Mouse (Mus musculus) heart, embryonic 14.5 days (tissue): ENCODE results near the gene Acsl4. TPM values are rescaled to one million over a fixed set of nuclear protein-coding genes. Genes with fewer than 3 reads are reported as not detected.

Experiments
- ATAC-seq: fragments of 200-750 bp; cut with Nextera tagmentation; 2 replicates; pipeline ENCODE4 v1.8.0; 2017; ENCODE audit warnings: low read depth, moderate TSS enrichment; ENCODE audit not compliant: insufficient number of reproducible peaks, insufficient read depth, low FRiP score
- H3K27ac ChIP-seq, 2 experiments: fragments of 200-500 bp in 1 of 2; fragments of 300-500 bp in 1 of 2; sonication (generic) in 1 of 2; replicated peaks in 1 of 2; 2 replicates each; pipeline ENCODE4 v1.5.1; 2012 to 2014; ENCODE audit warnings: low read depth in 2 of 2, low read length in 2 of 2, control low read depth in 1 of 2, mild to moderate bottlenecking in 1 of 2, mixed read lengths in 1 of 2; ENCODE audit not compliant: control insufficient read depth in 1 of 2, insufficient read depth in 1 of 2
- H3K27me3 ChIP-seq: fragments of 300-500 bp; sonication (generic); 2 replicates; pipeline ENCODE4 v1.6.1; 2014; ENCODE audit warnings: mild to moderate bottlenecking, low read length, control low read depth; ENCODE audit not compliant: control insufficient read depth, insufficient read depth
- H3K36me3 ChIP-seq: fragments of 300-500 bp; sonication (generic); 2 replicates; pipeline ENCODE4 v1.6.1; 2014; ENCODE audit warnings: mild to moderate bottlenecking, control low read depth, low read length, mixed read lengths; ENCODE audit not compliant: control insufficient read depth, insufficient read depth
- H3K4me1 ChIP-seq, 2 experiments: fragments of 200-500 bp in 1 of 2; fragments of 300-500 bp in 1 of 2; sonication (generic) in 1 of 2; 2 replicates each; pipeline ENCODE4 v1.6.1; 2012 to 2014; ENCODE audit warnings: low read length in 2 of 2, control low read depth in 1 of 2, mixed read lengths in 1 of 2; ENCODE audit not compliant: control insufficient read depth in 2 of 2, insufficient read depth in 2 of 2
- H3K4me2 ChIP-seq: fragments of 300-500 bp; sonication (generic); 2 replicates; pipeline ENCODE4 v1.6.1; 2014; ENCODE audit warnings: mild to moderate bottlenecking, low read length
- H3K4me3 ChIP-seq, 2 experiments: fragments of 200-500 bp in 1 of 2; fragments of 300-500 bp in 1 of 2; sonication (generic) in 1 of 2; 2 replicates each; pipeline ENCODE4 v1.5.1; 2012 to 2014; ENCODE audit warnings: low read length in 2 of 2, mild to moderate bottlenecking in 2 of 2, control low read depth in 1 of 2, low read depth in 1 of 2, moderate library complexity in 1 of 2; ENCODE audit not compliant: control insufficient read depth in 1 of 2, insufficient read depth in 1 of 2
- H3K9ac ChIP-seq: fragments of 300-500 bp; sonication (generic); 2 replicates; pipeline ENCODE4 v1.6.1; 2014; ENCODE audit warnings: mild to moderate bottlenecking, low read length
- H3K9me3 ChIP-seq: fragments of 300-500 bp; sonication (generic); 2 replicates; pipeline ENCODE4 v1.6.1; 2016; ENCODE audit warnings: low read length, control low read depth; ENCODE audit not compliant: control insufficient read depth
- WGBS: fragments of 180-500 bp; shearing (Covaris S2); extraction: QIAGEN DNeasy Blood & Tissue Kit; methylation state at CpG from one replicate; pipeline ENCODE4 v1.1.7; 2014; 5-methylcytosine and 5-hydroxymethylcytosine counted together
- polyA plus RNA-seq: library from polyadenylated mRNA; unstranded; fragments of >200 nt; fragmentation: Nextera tagmentation; extraction: Ambion mirVana; gene quantifications from 2 replicates; pipeline ENCODE4 v1.2.1, GENCODE M21; 2014

Gene Acsl4
- polyA plus RNA-seq, 1 experiment from 2014 or later: 17.8 TPM

- WGBS: 34% methylated on average over 33 of the region's 33 CpGs
- peak; percentile 50; the same call in 1 of the 2 replicates for ATAC-seq
- H3K36me3 ChIP-seq: no peaks in the 10 kb centered on the region
- peak within 1 kb of the TSS; percentile 32 to 41 for H3K4me3 ChIP-seq
- no peaks in the 10 kb centered on the region for H3K9me3 ChIP-seq
- peaks cover 14% of the 10 kb centered on the region; the same call in 1 of the 2 replicates for H3K27me3 ChIP-seq
- H3K4me1 ChIP-seq: peaks cover 4 to 5% of the 10 kb centered on the region in 2 experiments; a peak in 2 of 4 replicates
- peak within 1 kb of the TSS; percentile 48; the same call in 1 of the 2 replicates for H3K9ac ChIP-seq
- H3K4me2 ChIP-seq: peak within 1 kb of the TSS; percentile 66
- H3K27ac ChIP-seq: no peak within 1 kb of the TSS
Measured at GRCm38 (mm10) chrX:142305869-142306581, 84.3 kb downstream of the Acsl4 start, which contains the start of gene Kcne1l. Gene Kcne1l, minus strand, starts transcription at chrX:142306294.

GRCm38 (mm10) chrX:142305010-142305868 lies 85.1 kb downstream of the Acsl4 start:
- H3K4me2 ChIP-seq: peak overlapping the region; percentile 66
- no peak overlapping the region for H3K27ac ChIP-seq
- 35% methylated on average over 35 of the region's 35 CpGs for WGBS
- ATAC-seq: no peak
- peak overlapping the region; percentile 48; the same call in 1 of the 2 replicates for H3K9ac ChIP-seq
- H3K9me3 ChIP-seq: no peaks in the 10 kb centered on the region
- H3K36me3 ChIP-seq: no peaks in the 10 kb centered on the region
- peaks cover 14% of the 10 kb centered on the region; the same call in 1 of the 2 replicates for H3K27me3 ChIP-seq
- H3K4me1 ChIP-seq: peaks cover 4 to 5% of the 10 kb centered on the region in 2 experiments; a peak in 2 of 4 replicates
- H3K4me3 ChIP-seq: peak overlapping the region; percentile 32 to 41

GRCm38 (mm10) chrX:142304592-142304991 lies 85.7 kb downstream of the Acsl4 start:
- Histone ChIP-seq H3K36me3 (no peaks in the 10 kb centered on the region), H3K9me3 (no peaks in the 10 kb centered on the region), H3K4me1 (peaks cover 4 to 5% of the 10 kb centered on the region in 2 experiments; a peak in 2 of 4 replicates), H3K4me3 (no peak overlapping the region), H3K27ac (no peak overlapping the region), H3K4me2 (no peak overlapping the region), H3K27me3 (peaks cover 14% of the 10 kb centered on the region; the same call in 1 of the 2 replicates), H3K9ac (no peak overlapping the region)
- ATAC-seq: no peak

- Histone ChIP-seq H3K27me3 (0 out of 2 replicates have a peak, but pooled peaks cover 8% of the 10 kb centered on the region), H3K9ac (no peak overlapping the region), H3K36me3 (no peaks in the 10 kb centered on the region), H3K4me2 (no peak overlapping the region), H3K4me3 (no peak overlapping the region), H3K27ac (no peak overlapping the region), H3K4me1 (peaks cover 4 to 5% of the 10 kb centered on the region in 2 experiments; a peak in 2 of 4 replicates), H3K9me3 (no peaks in the 10 kb centered on the region)
- ATAC-seq: no peak
- WGBS: 38% methylated on average over 2 of the region's 2 CpGs
Measured at GRCm38 (mm10) chrX:142303456-142303855, 86.9 kb downstream of the Acsl4 start.

GRCm38 (mm10) chrX:142285905-142286304 lies 104.4 kb downstream of the Acsl4 start:
- no peak overlapping the region for H3K4me3 ChIP-seq
- no peak overlapping the region for H3K27ac ChIP-seq
- no peaks in the 10 kb centered on the region; a peak in 1 of 4 replicates for H3K4me1 ChIP-seq
- no peaks in the 10 kb centered on the region for H3K27me3 ChIP-seq
- no peaks in the 10 kb centered on the region for H3K9me3 ChIP-seq
- H3K4me2 ChIP-seq: 0 out of 2 replicates have a peak overlapping the region, but pooled peaks have one; percentile 21
- H3K36me3 ChIP-seq: no peaks in the 10 kb centered on the region
- H3K9ac ChIP-seq: no peak overlapping the region
- 22% methylated on average over 5 of the region's 5 CpGs for WGBS
- no peak for ATAC-seq

- Histone ChIP-seq H3K27ac (no peak overlapping the region), H3K27me3 (no peaks in the 10 kb centered on the region), H3K4me1 (no peaks in the 10 kb centered on the region), H3K9ac (no peak overlapping the region), H3K36me3 (no peaks in the 10 kb centered on the region), H3K4me3 (no peak overlapping the region), H3K4me2 (no peak overlapping the region), H3K9me3 (no peaks in the 10 kb centered on the region)
- no peak for ATAC-seq
- 34% methylated on average over 3 of the region's 3 CpGs for WGBS
Measured at GRCm38 (mm10) chrX:142276573-142276972, 113.8 kb downstream of the Acsl4 start.

DNA sequence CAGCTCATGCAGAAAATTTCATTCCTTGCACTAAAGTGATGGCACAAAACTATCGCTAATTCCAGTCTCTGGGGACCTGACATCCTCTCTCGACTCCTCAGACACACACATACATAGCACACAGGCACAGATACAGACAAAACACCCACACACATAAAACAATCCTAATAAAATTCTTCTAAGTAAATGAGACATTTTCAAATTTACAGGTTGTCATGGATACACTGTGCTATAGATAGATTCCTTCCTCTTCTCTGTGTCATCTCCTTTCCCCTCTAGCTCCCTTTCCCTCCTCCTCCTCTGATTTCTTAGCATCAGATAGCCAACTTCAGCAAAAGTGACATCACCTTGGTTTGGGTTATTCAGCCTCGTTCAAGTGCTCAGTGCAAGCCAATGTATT lies 114.3 kb downstream of the Acsl4 start:
- no peak overlapping the region for H3K9ac ChIP-seq
- H3K4me2 ChIP-seq: no peak overlapping the region
- no peaks in the 10 kb centered on the region for H3K9me3 ChIP-seq
- H3K36me3 ChIP-seq: no peaks in the 10 kb centered on the region
- no peak for ATAC-seq
- no peak overlapping the region for H3K27ac ChIP-seq
- H3K4me3 ChIP-seq: no peak overlapping the region
- no peaks in the 10 kb centered on the region for H3K27me3 ChIP-seq
- 60% methylated on average over 3 of the region's 3 CpGs for WGBS
- H3K4me1 ChIP-seq: no peaks in the 10 kb centered on the region
